Comparison of ENCODE assay signal across 16 mouse cellular contexts in the genomic region with DNA sequence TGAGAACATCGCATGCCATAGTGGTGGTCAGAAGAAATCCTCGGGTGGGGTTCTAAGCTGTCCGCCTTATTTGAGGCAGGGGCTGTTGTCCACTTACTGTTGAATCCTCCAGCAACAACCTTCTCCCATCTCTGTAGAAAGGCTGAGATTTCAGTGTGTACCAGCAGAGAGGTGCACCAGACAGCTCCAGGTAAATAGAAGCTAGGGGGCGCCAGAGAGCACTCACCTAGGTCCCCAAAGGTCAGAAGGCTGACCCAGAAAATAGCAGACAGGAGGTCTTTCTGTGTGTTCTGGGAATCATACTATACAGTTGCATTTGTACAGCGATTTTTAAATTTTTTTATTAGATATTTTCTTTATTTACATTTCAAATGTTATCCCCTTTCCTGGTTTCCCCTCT.
A peak's percentile ranks its signal among the peaks of the same experiment; 100 is the strongest.
DNase-seq lines count a peak whose midpoint lies in the region; ATAC-seq and TF ChIP-seq lines count a peak whose summit lies in the region.
"Had no signal": no experiment of that assay in that cellular context is flagged by ENCODE, and none has a peak within 500 bp of the region (broad histone marks: within the 10 kb centered on the region; RNA-seq: fewer than 3 reads in every experiment).

No protein-coding gene starts in this region.

- ATAC-seq in inflammation-experienced regulatory T-cells, adult 6 months: no peak
- ATAC-seq: forebrain, embryonic 14.5 days; intestine, embryonic 15.5 days; lung, postnatal 0 days; Patski had no signal

- H3K4me3 ChIP-seq in layer of hippocampus, adult 2 months: no peak overlapping the region
- H3K4me3 ChIP-seq: embryonic facial prominence, embryonic 15.5 days; heart, embryonic 10.5 days; hindbrain, embryonic 15.5 days; intestine, embryonic 15.5 days had no signal

- peak; percentile 39 for TF ChIP-seq CTCF in layer of hippocampus, adult 2 months (conservative IDR thresholded peaks at IDR 0.05)

- DNase-seq in layer of hippocampus, adult 2 months (ENCODE audit: low spot score in 2 of 2): no peak
- DNase-seq in layer of hippocampus, postnatal 14 days (ENCODE audit: low spot score in 2 of 2): no peak
- DNase-seq in thymus, postnatal 4 days: peak; percentile 6
- no peak for DNase-seq in thymus, postnatal 36 days
- peak; percentile 60 for DNase-seq in R1 (ENCODE audit: low read depth, low spot score)
- no peak for DNase-seq in adrenal gland, adult 8-10 months
- DNase-seq: gastrocnemius, postnatal 25 days had no signal

- no peak overlapping the region for H3K27ac ChIP-seq in layer of hippocampus, adult 2 months
- H3K27ac ChIP-seq: embryonic facial prominence, embryonic 15.5 days; heart, embryonic 10.5 days; hindbrain, embryonic 15.5 days; intestine, embryonic 15.5 days; macrophage had no signal

Comparison
In these comparisons a context has a peak if more than half of its experiments do, and no peak if none do; other contexts are left out.
1. DNase-seq: peak in thymus, postnatal 4 days (single experiment) and R1 (single experiment); none in layer of hippocampus, adult 2 months (0 of 2), layer of hippocampus, postnatal 14 days (0 of 2), thymus, postnatal 36 days (0 of 2) and adrenal gland, adult 8-10 months (single experiment).